Mouse (Mus musculus) cerebellum, adult 2 months (tissue): ENCODE results near the gene Fam114a1. TPM values are rescaled to one million over a fixed set of nuclear protein-coding genes. Genes with fewer than 3 reads are reported as not detected.

Source experiments
- DNase-seq, 2 experiments: peaks; one replicate each; pipeline ENCODE4 v3.0.0; 2021
- H3K27ac ChIP-seq: fragments of 200-500 bp; 2 replicates; pipeline ENCODE4 v1.5.1; 2012; ENCODE audit warnings: low read length, control low read depth, inconsistent platforms; ENCODE audit not compliant: insufficient read depth
- H3K27me3 ChIP-seq: fragments of 200-500 bp; 2 replicates; pipeline ENCODE4 v1.6.1; 2012; ENCODE audit warnings: inconsistent platforms, mild to moderate bottlenecking, low read length, moderate library complexity; ENCODE audit not compliant: control insufficient read depth, insufficient read depth
- H3K4me1 ChIP-seq: fragments of 200-500 bp; 2 replicates; pipeline ENCODE4 v1.6.1; 2011; ENCODE audit warnings: low read length; ENCODE audit not compliant: control insufficient read depth, insufficient read depth
- H3K4me3 ChIP-seq: fragments of 200-500 bp; replicated peaks from 2 replicates; pipeline ENCODE3; 2011; ENCODE audit warnings: mild to moderate bottlenecking, low read depth, low read length, control low read depth; ENCODE audit not compliant: insufficient read depth
- CTCF ChIP-seq: fragments of 200-500 bp; IDR thresholded peaks from 2 replicates; pipeline ENCODE4 v1.5.1; 2011; ENCODE audit warnings: low read depth, mild to moderate bottlenecking, control low read depth, low read length, moderate library complexity, borderline replicate concordance; ENCODE audit not compliant: insufficient read depth
- POLR2A ChIP-seq: fragments of 200-500 bp; IDR thresholded peaks from 2 replicates; pipeline ENCODE4 v1.6.1; 2011; ENCODE audit warnings: low read length, control low read depth, borderline replicate concordance; ENCODE audit not compliant: insufficient read depth
- WGBS: fragments of 180-500 bp; shearing (Covaris S2); methylation state at CpG from one replicate; pipeline ENCODE4 v1.1.7; 2018; 5-methylcytosine and 5-hydroxymethylcytosine counted together
- polyA plus RNA-seq: library from polyadenylated mRNA; depleted of rRNA; stranded (reverse); fragments of >200 nt; gene quantifications from 2 replicates; pipeline ENCODE4 v1.2.3, GENCODE M21; 2012

Fam114a1 gene
- polyA plus RNA-seq, 1 experiment, result 3.7 TPM

GRCm38 (mm10) chr5:65038305-65038704 lies 68.4 kb downstream of the Fam114a1 start:
- Histone ChIP-seq H3K4me3 (no peak overlapping the region), H3K4me1 (peaks cover 7% of the 10 kb centered on the region), H3K27ac (no peak overlapping the region), H3K27me3 (no peaks in the 10 kb centered on the region)
- TF ChIP-seq POLR2A (no peak), CTCF (no peak)
- no peak for DNase-seq
- WGBS, result 96% methylated on average over 9 of the region's 9 CpGs

- Histone ChIP-seq H3K27me3 (no peaks in the 10 kb centered on the region), H3K27ac (no peak overlapping the region), H3K4me1 (peaks cover 7% of the 10 kb centered on the region), H3K4me3 (no peak overlapping the region)
- DNase-seq, result no peak
- WGBS, result 61% methylated on average over 11 of the region's 11 CpGs
- TF ChIP-seq POLR2A (no peak), CTCF (no peak)
Measured at GRCm38 (mm10) chr5:65038811-65039571, 69.1 kb downstream of the Fam114a1 start.

- Histone ChIP-seq H3K27me3 (no peaks in the 10 kb centered on the region), H3K4me3 (no peak overlapping the region), H3K27ac (no peak overlapping the region), H3K4me1 (peaks cover 7% of the 10 kb centered on the region)
- DNase-seq, result no peak
- TF ChIP-seq CTCF (0 out of 2 replicates have a peak, but pooled peaks have one; percentile 13), POLR2A (no peak)
- 81% methylated on average over 5 of the region's 5 CpGs for WGBS
Measured at GRCm38 (mm10) chr5:65040463-65040862, 70.6 kb downstream of the Fam114a1 start.

- H3K27ac ChIP-seq, result no peak overlapping the region
- no peak for DNase-seq
- 82% methylated on average over 11 of the region's 11 CpGs for WGBS
- no peaks in the 10 kb centered on the region for H3K27me3 ChIP-seq
- H3K4me1 ChIP-seq, result peaks cover 16% of the 10 kb centered on the region
- H3K4me3 ChIP-seq, result no peak overlapping the region
- TF ChIP-seq CTCF (no peak), POLR2A (no peak)
Measured at GRCm38 (mm10) chr5:65043407-65043895, 73.6 kb downstream of the Fam114a1 start.

- H3K4me3 ChIP-seq, result no peak overlapping the region
- TF ChIP-seq POLR2A (no peak), CTCF (no peak)
- H3K4me1 ChIP-seq, result peaks cover 13% of the 10 kb centered on the region
- no peaks in the 10 kb centered on the region for H3K27me3 ChIP-seq
- DNase-seq, result peak; percentile 72 to 90
- no peak overlapping the region for H3K27ac ChIP-seq
- 11% methylated on average over 6 of the region's 6 CpGs for WGBS
Measured at GRCm38 (mm10) chr5:65045642-65046370, 75.9 kb downstream of the Fam114a1 start.

GRCm38 (mm10) chr5:65046442-65047284 lies 76.8 kb downstream of the Fam114a1 start:
- TF ChIP-seq POLR2A (no peak), CTCF (no peak)
- Histone ChIP-seq H3K4me3 (no peak overlapping the region), H3K27ac (no peak overlapping the region), H3K27me3 (no peaks in the 10 kb centered on the region), H3K4me1 (peaks cover 13% of the 10 kb centered on the region)
- DNase-seq, result no peak
- 43% methylated on average over 12 of the region's 12 CpGs for WGBS

GRCm38 (mm10) chr5:65047285-65047855 lies 77.5 kb downstream of the Fam114a1 start:
- Histone ChIP-seq H3K27me3 (no peaks in the 10 kb centered on the region), H3K4me3 (no peak overlapping the region), H3K4me1 (peaks cover 13% of the 10 kb centered on the region), H3K27ac (no peak overlapping the region)
- DNase-seq, result peak in 1 of 2 experiments; percentile 20
- WGBS, result 36% methylated on average over 12 of the region's 12 CpGs
- TF ChIP-seq POLR2A, result no peak
- no peak for TF ChIP-seq CTCF
